Mouse (Mus musculus): ENCODE data around the gene Pnck.

DNA sequence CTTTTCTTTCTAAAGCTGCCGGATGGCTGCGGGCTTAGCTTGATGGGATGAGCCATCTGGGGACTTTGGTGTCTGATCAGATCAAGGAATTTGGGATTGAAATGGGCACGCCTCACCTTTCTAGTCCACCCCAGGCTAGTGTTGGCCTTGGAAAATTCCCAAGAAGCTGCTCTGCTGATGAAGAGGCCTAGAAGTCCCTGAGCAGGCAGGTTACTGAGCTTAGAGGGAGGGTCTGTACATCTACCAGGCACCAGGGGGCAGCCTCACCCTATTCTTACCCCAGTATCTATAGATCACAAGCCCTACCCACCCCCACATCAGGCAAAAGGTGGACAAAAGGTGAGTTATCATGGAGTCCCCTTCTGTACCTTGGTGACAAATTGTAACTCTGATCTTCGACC is 12.1 kb upstream of the Pnck start:
- peak; percentile 73 for TF ChIP-seq CTCF (IDR thresholded peaks at IDR 0.05)
- TF ChIP-seq EP300 (IDR thresholded peaks at IDR 0.05; ENCODE audit: insufficient read depth, low read depth, low read length), result 0 out of 2 replicates have a peak, but pooled peaks have one; percentile 26

Measured in heart, adult 2 months (tissue).